Mouse (Mus musculus) intestine, postnatal 0 days (tissue): ENCODE results near the gene Tm6sf2. TPM values are rescaled to one million over a fixed set of nuclear protein-coding genes. Genes with fewer than 3 reads are reported as not detected.

Source experiments
- ATAC-seq: fragments of 200-750 bp; cut with Nextera tagmentation; 2 replicates; pipeline ENCODE4 v1.8.0; 2017; ENCODE audit warnings: mild to moderate bottlenecking, moderate TSS enrichment, moderate library complexity
- H3K27ac ChIP-seq: fragments of 300-500 bp; sonication (generic); 2 replicates; pipeline ENCODE4 v1.5.1; 2014; ENCODE audit warnings: mild to moderate bottlenecking, low read depth, low read length, moderate library complexity
- H3K27me3 ChIP-seq: fragments of 300-500 bp; sonication (generic); replicated peaks from 2 replicates; pipeline ENCODE4 v1.6.1; 2014; ENCODE audit warnings: low read length, mixed read lengths; ENCODE audit not compliant: control insufficient read depth, insufficient read depth
- H3K36me3 ChIP-seq: fragments of 300-500 bp; sonication (generic); 2 replicates; pipeline ENCODE4 v1.6.1; 2014; ENCODE audit warnings: mild to moderate bottlenecking, moderate library complexity; ENCODE audit not compliant: control insufficient read depth, insufficient read depth
- H3K4me1 ChIP-seq: fragments of 300-500 bp; sonication (generic); replicated peaks from 2 replicates; pipeline ENCODE4 v1.6.1; 2014; ENCODE audit warnings: antibody characterized with exemption, low read length, mixed read lengths; ENCODE audit not compliant: control insufficient read depth, insufficient read depth
- H3K4me2 ChIP-seq: fragments of 300-500 bp; sonication (generic); replicated peaks from 2 replicates; pipeline ENCODE4 v1.6.1; 2014; ENCODE audit warnings: low read depth, mild to moderate bottlenecking, moderate library complexity
- H3K4me3 ChIP-seq: fragments of 300-500 bp; sonication (generic); 2 replicates; pipeline ENCODE4 v1.5.1; 2014; ENCODE audit warnings: low read depth, low read length
- H3K9ac ChIP-seq: fragments of 300-500 bp; sonication (generic); 2 replicates; pipeline ENCODE4 v1.6.1; 2014; ENCODE audit warnings: mild to moderate bottlenecking, low read depth, low read length
- H3K9me3 ChIP-seq: fragments of 300-500 bp; sonication (generic); 2 replicates; pipeline ENCODE4 v1.6.1; 2016; ENCODE audit warnings: mixed run types; ENCODE audit not compliant: control insufficient read depth
- CTCF ChIP-seq: sonication (generic); IDR thresholded peaks from 2 replicates; pipeline ENCODE4 v1.5.1; 2016; ENCODE audit warnings: low read depth, mild to moderate bottlenecking, control low read depth, antibody characterized with exemption, moderate library complexity
- WGBS: fragments of 180-500 bp; shearing (Covaris S2); extraction: QIAGEN DNeasy Blood & Tissue Kit; methylation state at CpG from one replicate; pipeline ENCODE4 v1.1.7; 2014; 5-methylcytosine and 5-hydroxymethylcytosine counted together
- polyA plus RNA-seq: library from polyadenylated mRNA; unstranded; fragments of >200 nt; fragmentation: Nextera tagmentation; extraction: Ambion mirVana; gene quantifications from 2 replicates; pipeline ENCODE4 v1.2.1, GENCODE M21; 2015

The Tm6sf2 gene
- polyA plus RNA-seq, 1 experiment from 2014 or later, result 305 TPM

- Histone ChIP-seq H3K27ac (no peak overlapping the region), H3K36me3 (no peaks in the 10 kb centered on the region), H3K4me2 (no peak overlapping the region), H3K27me3 (peaks cover 85% of the 10 kb centered on the region), H3K9ac (no peak overlapping the region), H3K9me3 (no peaks in the 10 kb centered on the region), H3K4me1 (no peaks in the 10 kb centered on the region), H3K4me3 (no peak overlapping the region)
- ATAC-seq, result no peak
- 6% methylated on average over 7 of the region's 7 CpGs for WGBS
- TF ChIP-seq CTCF, result no peak
Measured at GRCm38 (mm10) chr8:70087237-70087636, 14.5 kb downstream of the Tm6sf2 start.

- no peak overlapping the region for H3K9ac ChIP-seq
- 0 out of 2 replicates have a peak, but pooled peaks have one; percentile 13 for ATAC-seq
- H3K27me3 ChIP-seq, result peaks cover 77% of the 10 kb centered on the region
- H3K36me3 ChIP-seq, result no peaks in the 10 kb centered on the region
- no peaks in the 10 kb centered on the region for H3K9me3 ChIP-seq
- peak overlapping the region; percentile 39 for H3K4me2 ChIP-seq
- no peaks in the 10 kb centered on the region for H3K4me1 ChIP-seq
- peak overlapping the region; percentile 27 for H3K4me3 ChIP-seq
- TF ChIP-seq CTCF, result peak; percentile 79
- 7% methylated on average over 56 of the region's 56 CpGs for WGBS
- no peak overlapping the region for H3K27ac ChIP-seq
Measured at GRCm38 (mm10) chr8:70087836-70088650, 15.3 kb downstream of the Tm6sf2 start.

GRCm38 (mm10) chr8:70089296-70089960 is 16.7 kb downstream of the Tm6sf2 start:
- Histone ChIP-seq H3K9ac (no peak overlapping the region), H3K36me3 (no peaks in the 10 kb centered on the region), H3K4me1 (no peaks in the 10 kb centered on the region), H3K9me3 (no peaks in the 10 kb centered on the region), H3K27me3 (peaks cover 64% of the 10 kb centered on the region), H3K4me2 (no peak overlapping the region), H3K27ac (no peak overlapping the region), H3K4me3 (no peak overlapping the region)
- ATAC-seq, result no peak
- no peak for TF ChIP-seq CTCF
- WGBS, result 59% methylated on average over 9 of the region's 9 CpGs

GRCm38 (mm10) chr8:70092786-70093185 is 20.1 kb downstream of the Tm6sf2 start:
- no peak overlapping the region for H3K9ac ChIP-seq
- H3K27ac ChIP-seq, result no peak overlapping the region
- no peak for TF ChIP-seq CTCF
- WGBS, result 56% methylated on average over 8 of the region's 8 CpGs
- H3K4me2 ChIP-seq, result no peak overlapping the region
- no peak overlapping the region for H3K4me3 ChIP-seq
- no peak for ATAC-seq
- H3K36me3 ChIP-seq, result no peaks in the 10 kb centered on the region
- H3K4me1 ChIP-seq, result no peaks in the 10 kb centered on the region
- no peaks in the 10 kb centered on the region for H3K9me3 ChIP-seq
- peaks cover 30% of the 10 kb centered on the region for H3K27me3 ChIP-seq

GRCm38 (mm10) chr8:70099276-70099675 is 26.6 kb downstream of the Tm6sf2 start:
- WGBS, result 59% methylated on average over 8 of the region's 8 CpGs
- ATAC-seq, result no peak
- H3K27ac ChIP-seq, result no peak overlapping the region

GRCm38 (mm10) chr8:70100241-70100640 is 27.5 kb downstream of the Tm6sf2 start:
- H3K27ac ChIP-seq, result no peak overlapping the region
- H3K27me3 ChIP-seq, result no peaks in the 10 kb centered on the region; the same call in 1 of the 2 replicates
- TF ChIP-seq CTCF, result no peak
- no peak overlapping the region for H3K4me2 ChIP-seq
- no peaks in the 10 kb centered on the region for H3K9me3 ChIP-seq
- WGBS, result 73% methylated on average over 8 of the region's 8 CpGs
- ATAC-seq, result no peak
- no peak overlapping the region for H3K4me3 ChIP-seq
- no peaks in the 10 kb centered on the region for H3K36me3 ChIP-seq
- no peaks in the 10 kb centered on the region for H3K4me1 ChIP-seq
- H3K9ac ChIP-seq, result no peak overlapping the region

More at GRCm38 (mm10) chr8:70099276-70099675, 26.6 kb downstream of the Tm6sf2 start:
- H3K9ac ChIP-seq, result no peak overlapping the region
- no peaks in the 10 kb centered on the region for H3K36me3 ChIP-seq
- H3K9me3 ChIP-seq, result no peaks in the 10 kb centered on the region
- no peaks in the 10 kb centered on the region for H3K4me1 ChIP-seq
- no peak overlapping the region for H3K4me3 ChIP-seq
- H3K4me2 ChIP-seq, result no peak overlapping the region
- no peak for TF ChIP-seq CTCF
- H3K27me3 ChIP-seq, result no peaks in the 10 kb centered on the region; the same call in 1 of the 2 replicates
